Mouse (Mus musculus) intestine, embryonic 15.5 days (tissue): ENCODE results near the gene Ryr2. TPM values are rescaled to one million over a fixed set of nuclear protein-coding genes. Genes with fewer than 3 reads are reported as not detected.

Experiments
- ATAC-seq: fragments of 200-750 bp; cut with Nextera tagmentation; 2 replicates; pipeline ENCODE4 v1.8.0; 2017; ENCODE audit warnings: moderate TSS enrichment, moderate library complexity
- H3K27ac ChIP-seq: fragments of 300-500 bp; sonication (generic); 2 replicates; pipeline ENCODE4 v1.5.1; 2015; ENCODE audit warnings: mild to moderate bottlenecking, inconsistent platforms
- H3K27me3 ChIP-seq: fragments of 300-500 bp; sonication (generic); replicated peaks from 2 replicates; pipeline ENCODE4 v1.6.1; 2015; ENCODE audit warnings: inconsistent platforms
- H3K36me3 ChIP-seq: fragments of 300-500 bp; sonication (generic); 2 replicates; pipeline ENCODE4 v1.6.1; 2015; ENCODE audit warnings: inconsistent platforms
- H3K4me1 ChIP-seq: fragments of 300-500 bp; sonication (generic); replicated peaks from 2 replicates; pipeline ENCODE4 v1.6.1; 2015; ENCODE audit warnings: inconsistent platforms
- H3K4me2 ChIP-seq: fragments of 300-500 bp; sonication (generic); replicated peaks from 2 replicates; pipeline ENCODE4 v1.6.1; 2015; ENCODE audit warnings: mild to moderate bottlenecking, inconsistent platforms
- H3K4me3 ChIP-seq: fragments of 300-500 bp; sonication (generic); replicated peaks from 2 replicates; pipeline ENCODE4 v1.5.1; 2015; ENCODE audit warnings: inconsistent platforms
- H3K9ac ChIP-seq: fragments of 300-500 bp; sonication (generic); 2 replicates; pipeline ENCODE4 v1.6.1; 2015; ENCODE audit warnings: inconsistent platforms
- H3K9me3 ChIP-seq: fragments of 300-500 bp; sonication (generic); 2 replicates; pipeline ENCODE4 v1.6.1; 2016; ENCODE audit warnings: inconsistent platforms
- WGBS: fragments of 180-500 bp; shearing (Covaris S2); methylation state at CpG from one replicate; pipeline ENCODE4 v1.1.7; 2015; 5-methylcytosine and 5-hydroxymethylcytosine counted together
- polyA plus RNA-seq: library from polyadenylated mRNA; unstranded; fragments of >200 nt; fragmentation: Nextera tagmentation; extraction: Ambion mirVana; gene quantifications from 2 replicates; pipeline ENCODE4 v1.2.1, GENCODE M21; 2015

The Ryr2 gene
- polyA plus RNA-seq, 1 experiment from 2014 or later: 1.0 TPM

DNA sequence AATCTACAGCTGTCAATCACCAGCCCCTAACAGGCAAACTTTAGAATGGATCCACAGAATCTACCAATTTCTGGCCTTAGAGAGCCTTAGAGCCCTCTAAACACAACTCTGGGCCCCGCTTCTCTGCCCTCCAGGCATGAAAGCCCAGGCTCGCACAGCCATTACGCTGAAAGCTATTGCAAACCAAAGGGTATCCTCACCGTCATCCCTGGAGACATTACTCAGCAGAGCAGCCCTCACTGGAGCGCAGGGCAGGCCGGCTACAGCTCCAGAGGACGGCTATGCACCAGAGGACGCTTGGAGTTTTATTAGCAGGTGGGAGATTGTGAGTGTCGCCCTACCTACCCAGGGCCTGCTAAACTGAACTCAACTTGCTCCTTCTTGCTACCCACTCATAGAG is 88.7 kb downstream of the Ryr2 start:
- Histone ChIP-seq H3K27me3 (no peaks in the 10 kb centered on the region), H3K27ac (no peak overlapping the region), H3K4me1 (no peaks in the 10 kb centered on the region), H3K9ac (no peak overlapping the region), H3K4me2 (no peak overlapping the region), H3K36me3 (no peaks in the 10 kb centered on the region), H3K4me3 (no peak overlapping the region), H3K9me3 (no peaks in the 10 kb centered on the region)
- ATAC-seq: no peak
- 77% methylated on average over 9 of the region's 9 CpGs for WGBS

DNA sequence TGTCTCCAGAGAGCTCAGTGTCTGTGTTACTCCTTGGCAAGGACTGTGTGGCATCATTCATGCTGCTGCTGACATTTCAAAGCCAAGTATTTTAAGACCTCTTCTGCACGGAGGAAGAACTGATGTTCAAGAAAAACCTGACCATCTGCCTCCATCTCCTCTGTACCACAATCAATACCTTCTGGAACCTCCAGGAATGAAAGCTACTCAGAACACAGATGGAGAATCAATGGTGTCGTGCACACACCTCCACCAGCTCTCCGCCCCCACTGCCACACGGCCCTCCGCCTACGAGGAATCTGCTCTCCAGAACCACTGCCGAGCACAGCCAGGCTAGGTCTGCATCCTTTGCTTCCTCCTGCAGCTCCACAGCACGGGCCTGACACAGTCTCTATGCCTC is 92.8 kb downstream of the Ryr2 start:
- no peak for ATAC-seq
- Histone ChIP-seq H3K9ac (no peak overlapping the region), H3K4me3 (no peak overlapping the region), H3K9me3 (no peaks in the 10 kb centered on the region), H3K27me3 (no peaks in the 10 kb centered on the region), H3K4me1 (no peaks in the 10 kb centered on the region), H3K4me2 (no peak overlapping the region), H3K36me3 (no peaks in the 10 kb centered on the region), H3K27ac (no peak overlapping the region)
- WGBS: 74% methylated on average over 8 of the region's 8 CpGs

DNA sequence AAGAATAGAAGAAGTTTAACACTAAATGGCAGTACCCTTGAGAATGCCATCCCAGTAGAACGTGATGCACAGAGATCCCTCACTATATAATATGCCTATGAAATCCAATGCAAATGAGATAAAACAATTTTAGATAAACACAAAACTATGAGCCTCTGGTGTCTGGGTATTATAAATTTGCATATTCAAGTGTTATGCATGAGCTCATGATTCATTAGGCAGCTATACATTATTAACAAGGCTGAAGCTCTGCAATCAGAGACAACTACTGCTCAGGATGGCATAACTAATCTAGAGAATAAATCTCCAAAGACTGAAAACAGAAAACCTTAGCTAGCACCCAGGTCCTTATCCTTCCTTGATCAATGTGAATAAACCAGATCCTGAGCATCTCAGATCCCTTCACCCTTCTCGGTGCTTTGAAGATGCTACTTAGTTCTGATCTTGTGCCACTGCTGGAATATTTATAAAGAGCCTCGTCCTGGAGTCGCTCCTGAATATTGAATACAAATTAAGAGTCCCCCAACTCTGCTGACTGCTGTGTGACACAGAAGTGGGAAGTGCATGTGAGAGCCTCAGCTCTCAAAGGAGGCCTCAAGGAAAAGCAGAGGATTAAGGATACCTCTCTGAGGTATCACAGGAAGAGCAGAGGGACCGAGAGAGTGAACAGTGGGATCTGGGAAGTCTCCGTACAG is 97.6 kb downstream of the Ryr2 start:
- no peak overlapping the region for H3K4me3 ChIP-seq

DNA sequence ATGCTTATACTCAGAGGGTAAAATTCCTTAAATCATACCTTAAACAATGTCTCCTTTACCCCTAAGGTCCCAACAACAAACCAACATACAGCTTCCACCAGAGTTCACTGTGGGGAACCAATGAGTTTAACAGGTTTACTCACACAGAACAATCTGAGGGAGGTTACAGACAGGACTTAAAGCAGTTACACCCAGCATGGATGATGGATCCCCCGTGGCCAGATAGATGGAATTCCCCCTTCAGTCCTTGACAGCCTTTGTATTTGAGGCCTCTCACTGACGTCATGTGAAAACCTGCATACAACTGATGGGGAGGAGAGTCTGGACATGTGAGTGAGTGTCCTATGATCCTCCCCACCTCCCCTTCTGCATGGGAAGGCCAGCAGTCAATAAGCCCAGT is 99.2 kb downstream of the Ryr2 start:
- Histone ChIP-seq H3K9me3 (no peaks in the 10 kb centered on the region), H3K27me3 (no peaks in the 10 kb centered on the region), H3K4me1 (no peaks in the 10 kb centered on the region), H3K4me2 (no peak overlapping the region), H3K27ac (no peak overlapping the region), H3K4me3 (no peak overlapping the region), H3K36me3 (no peaks in the 10 kb centered on the region), H3K9ac (no peak overlapping the region)
- no peak for ATAC-seq
- WGBS: 67% methylated on average over 2 of the region's 2 CpGs

More for the DNA sequence above, 97.6 kb downstream of the Ryr2 start:
- WGBS: 80% methylated on average over 6 of the region's 6 CpGs
- Histone ChIP-seq H3K4me1 (no peaks in the 10 kb centered on the region), H3K27me3 (no peaks in the 10 kb centered on the region), H3K36me3 (no peaks in the 10 kb centered on the region), H3K4me2 (no peak overlapping the region), H3K9me3 (no peaks in the 10 kb centered on the region), H3K27ac (no peak overlapping the region), H3K9ac (no peak overlapping the region)
- no peak for ATAC-seq

DNA sequence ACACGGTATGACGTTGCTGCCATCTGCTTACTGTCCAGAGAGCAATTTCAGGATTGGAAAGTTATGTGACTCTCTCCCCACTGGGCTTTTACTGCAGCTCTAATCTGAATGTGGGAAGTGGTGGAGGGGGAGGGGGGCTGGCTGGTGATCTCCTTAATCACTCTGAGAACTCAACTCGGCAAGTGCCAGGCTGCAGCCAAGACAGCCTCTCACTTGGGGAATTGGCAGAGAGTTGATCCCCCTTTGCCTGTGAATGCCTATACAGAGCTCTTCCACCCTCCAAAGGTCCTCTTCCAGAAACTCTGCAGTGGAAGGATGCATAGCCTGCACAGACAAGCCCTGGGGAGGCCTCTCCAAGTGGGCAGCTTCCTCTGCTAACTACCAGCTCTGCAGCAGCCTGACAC is 104.9 kb downstream of the Ryr2 start:
- H3K27ac ChIP-seq: no peak overlapping the region
- no peak for ATAC-seq
- no peak overlapping the region for H3K9ac ChIP-seq
- no peak overlapping the region for H3K4me3 ChIP-seq
- no peaks in the 10 kb centered on the region for H3K36me3 ChIP-seq
- H3K9me3 ChIP-seq: no peaks in the 10 kb centered on the region
- 0 out of 2 replicates have a peak, but pooled peaks cover 2% of the 10 kb centered on the region for H3K4me1 ChIP-seq
- H3K4me2 ChIP-seq: no peak overlapping the region
- no peaks in the 10 kb centered on the region for H3K27me3 ChIP-seq
- 23% methylated on average over 3 of the region's 3 CpGs for WGBS

DNA sequence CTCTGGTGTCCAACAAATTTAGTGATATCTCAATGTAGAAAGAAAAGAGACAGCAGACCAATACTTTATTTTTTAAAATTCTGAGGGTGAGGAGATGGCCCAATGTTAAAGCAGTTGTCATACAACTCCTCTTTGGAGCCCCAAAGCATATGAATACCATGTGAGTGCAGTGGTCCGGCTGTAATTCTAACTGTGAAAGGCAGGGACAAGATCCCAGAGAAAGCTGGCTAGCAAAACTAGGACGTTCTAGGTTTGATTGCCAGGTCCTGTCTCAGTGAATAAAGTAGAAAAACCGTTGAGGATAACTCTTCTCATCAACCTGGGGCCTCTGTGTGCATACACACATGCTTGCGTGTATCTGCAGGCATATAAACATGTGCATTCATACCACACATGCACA is 106.9 kb downstream of the Ryr2 start:
- 78% methylated on average over 4 of the region's 4 CpGs for WGBS
- Histone ChIP-seq H3K27ac (no peak overlapping the region), H3K9ac (no peak overlapping the region), H3K36me3 (no peaks in the 10 kb centered on the region), H3K4me3 (no peak overlapping the region), H3K4me2 (no peak overlapping the region), H3K4me1 (0 out of 2 replicates have a peak, but pooled peaks cover 2% of the 10 kb centered on the region), H3K27me3 (no peaks in the 10 kb centered on the region), H3K9me3 (no peaks in the 10 kb centered on the region)
- no peak for ATAC-seq

DNA sequence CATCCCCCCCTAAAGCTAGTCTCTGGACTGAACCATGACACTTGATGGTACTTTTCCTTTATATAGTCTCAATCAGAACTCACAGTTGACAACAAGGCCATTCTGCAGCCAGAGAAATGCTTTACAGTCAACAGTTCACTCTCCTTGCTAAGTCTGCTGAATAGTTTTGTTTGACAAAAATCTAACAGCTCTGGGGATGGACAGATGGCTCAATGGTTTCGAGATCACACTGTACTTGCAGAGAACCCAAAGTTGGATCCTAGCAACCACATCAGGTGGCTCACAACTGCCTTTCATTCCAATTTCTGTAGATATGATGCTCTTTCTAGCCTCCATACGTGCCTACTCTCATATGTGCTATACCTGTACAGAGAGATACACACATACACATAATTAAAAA is 109.4 kb downstream of the Ryr2 start:
- H3K4me3 ChIP-seq: no peak overlapping the region
- H3K9ac ChIP-seq: no peak overlapping the region
- H3K36me3 ChIP-seq: no peaks in the 10 kb centered on the region
- no peak overlapping the region for H3K27ac ChIP-seq
- H3K4me1 ChIP-seq: 0 out of 2 replicates have a peak, but pooled peaks cover 2% of the 10 kb centered on the region
- no peak overlapping the region for H3K4me2 ChIP-seq
- WGBS: 82% methylated on average over 2 of the region's 2 CpGs
- no peaks in the 10 kb centered on the region for H3K27me3 ChIP-seq
- ATAC-seq: no peak
- H3K9me3 ChIP-seq: no peaks in the 10 kb centered on the region

DNA sequence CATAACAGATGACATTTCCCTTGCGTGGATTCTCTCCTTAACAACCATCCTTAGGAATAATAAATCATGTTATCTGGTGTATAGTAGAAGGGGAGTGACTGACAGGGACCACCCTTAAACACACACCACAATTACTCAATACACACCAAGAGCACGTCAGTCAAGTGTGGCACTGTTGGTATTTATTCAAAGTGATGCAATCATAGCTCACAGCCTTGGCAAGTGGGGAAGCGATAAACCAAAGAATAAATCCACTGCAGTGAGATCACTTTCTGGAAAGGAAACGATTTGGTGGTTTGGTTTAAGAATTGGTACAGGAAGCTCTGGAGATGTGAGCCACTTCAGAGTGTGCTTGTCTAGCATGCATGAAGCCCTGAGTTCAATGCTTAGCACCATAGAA is 119.2 kb downstream of the Ryr2 start:
- H3K4me3 ChIP-seq: no peak overlapping the region
- no peaks in the 10 kb centered on the region for H3K36me3 ChIP-seq
- H3K4me2 ChIP-seq: no peak overlapping the region
- no peaks in the 10 kb centered on the region for H3K27me3 ChIP-seq
- H3K4me1 ChIP-seq: no peaks in the 10 kb centered on the region
- no peak overlapping the region for H3K27ac ChIP-seq
- ATAC-seq: no peak
- WGBS: 56% methylated on average over 4 of the region's 4 CpGs
- H3K9me3 ChIP-seq: no peaks in the 10 kb centered on the region
- H3K9ac ChIP-seq: no peak overlapping the region

DNA sequence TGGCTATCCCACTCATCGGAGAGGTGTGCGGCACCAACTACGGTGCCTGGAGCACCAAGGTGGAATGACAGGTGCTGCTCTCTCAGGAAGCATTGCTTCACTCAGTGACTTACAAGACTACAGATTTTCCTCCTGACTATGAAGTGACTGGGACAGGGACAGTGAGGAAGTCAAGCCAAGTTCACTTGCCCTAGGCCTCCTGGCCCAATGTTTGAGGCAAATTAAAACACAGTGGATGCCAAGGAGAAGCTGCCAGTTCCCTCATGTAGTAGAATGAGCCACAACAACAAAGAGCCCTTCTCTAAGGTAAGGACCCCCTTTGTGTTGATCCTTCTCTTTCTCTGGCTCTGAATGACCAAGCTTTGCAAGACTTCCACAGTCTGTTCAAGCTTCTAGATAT is 121.7 kb downstream of the Ryr2 start:
- Histone ChIP-seq H3K4me2 (no peak overlapping the region), H3K4me1 (no peaks in the 10 kb centered on the region), H3K4me3 (no peak overlapping the region), H3K27me3 (no peaks in the 10 kb centered on the region), H3K9ac (no peak overlapping the region), H3K9me3 (no peaks in the 10 kb centered on the region), H3K36me3 (no peaks in the 10 kb centered on the region), H3K27ac (no peak overlapping the region)
- no peak for ATAC-seq
- 97% methylated on average over 3 of the region's 3 CpGs for WGBS

DNA sequence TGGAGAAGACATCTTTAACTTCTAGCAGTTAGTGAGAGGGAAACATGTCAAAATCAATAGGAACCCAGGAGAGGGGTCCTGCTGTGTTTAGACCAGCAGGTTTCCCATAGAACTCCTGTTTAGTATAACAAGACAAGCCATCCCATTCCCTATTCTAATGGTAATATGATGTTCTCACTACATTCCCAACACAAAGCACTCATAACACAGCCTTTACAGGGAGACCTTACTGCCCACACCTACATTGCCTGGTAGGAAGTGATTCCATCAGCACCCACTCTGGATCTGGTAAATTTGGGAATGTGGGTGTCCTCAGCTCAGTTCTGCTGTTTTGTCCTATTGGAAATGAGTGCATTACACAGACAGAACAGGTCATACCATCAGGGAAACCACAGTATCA is 127.7 kb downstream of the Ryr2 start:
- Histone ChIP-seq H3K36me3 (no peaks in the 10 kb centered on the region), H3K4me2 (no peak overlapping the region), H3K4me3 (no peak overlapping the region), H3K27me3 (no peaks in the 10 kb centered on the region), H3K9me3 (no peaks in the 10 kb centered on the region), H3K9ac (no peak overlapping the region), H3K4me1 (no peaks in the 10 kb centered on the region), H3K27ac (no peak overlapping the region)
- ATAC-seq: no peak

DNA sequence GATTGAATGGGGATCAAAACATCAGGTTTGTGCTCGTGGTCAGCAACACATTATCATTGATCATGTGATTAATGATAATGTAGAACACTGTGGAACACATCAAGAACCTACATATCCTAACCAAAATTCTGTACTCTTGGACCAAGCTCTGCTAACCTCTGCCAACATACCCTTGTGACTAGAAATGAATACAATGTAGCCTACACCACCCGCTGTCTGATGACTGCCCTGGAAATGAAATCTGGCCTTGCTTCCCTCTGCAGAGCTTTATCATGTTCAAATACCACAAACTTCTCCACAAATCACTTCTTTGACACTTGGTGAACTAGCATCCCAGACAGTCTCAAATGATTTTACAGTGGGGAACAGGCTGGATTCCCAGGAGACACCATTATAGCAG is 128.4 kb downstream of the Ryr2 start:
- Histone ChIP-seq H3K27ac (no peak overlapping the region), H3K4me2 (no peak overlapping the region), H3K9ac (no peak overlapping the region), H3K36me3 (no peaks in the 10 kb centered on the region), H3K9me3 (no peaks in the 10 kb centered on the region), H3K27me3 (no peaks in the 10 kb centered on the region), H3K4me3 (no peak overlapping the region), H3K4me1 (no peaks in the 10 kb centered on the region)
- 66% methylated on average over 2 of the region's 2 CpGs for WGBS
- ATAC-seq: no peak

DNA sequence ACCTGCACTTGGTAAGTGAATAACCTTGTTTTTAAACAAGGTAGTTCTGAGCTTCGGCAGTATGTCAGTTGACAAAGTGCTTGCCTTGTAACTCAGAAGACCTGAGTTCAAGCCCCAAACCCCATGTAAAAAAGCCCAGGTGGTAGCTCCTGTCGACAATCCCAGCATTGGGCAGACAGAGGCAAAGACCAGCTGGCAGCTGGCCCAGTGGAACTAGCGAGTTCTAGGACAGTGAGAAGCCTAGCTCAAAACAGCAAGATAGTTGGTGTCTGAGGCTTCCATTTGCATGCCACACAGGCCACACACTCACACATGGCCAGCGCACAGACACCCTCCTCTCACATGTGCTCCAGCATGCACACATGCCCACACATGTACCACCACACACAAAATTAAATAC is 129.1 kb downstream of the Ryr2 start:
- no peak for ATAC-seq
- H3K9ac ChIP-seq: no peak overlapping the region

DNA sequence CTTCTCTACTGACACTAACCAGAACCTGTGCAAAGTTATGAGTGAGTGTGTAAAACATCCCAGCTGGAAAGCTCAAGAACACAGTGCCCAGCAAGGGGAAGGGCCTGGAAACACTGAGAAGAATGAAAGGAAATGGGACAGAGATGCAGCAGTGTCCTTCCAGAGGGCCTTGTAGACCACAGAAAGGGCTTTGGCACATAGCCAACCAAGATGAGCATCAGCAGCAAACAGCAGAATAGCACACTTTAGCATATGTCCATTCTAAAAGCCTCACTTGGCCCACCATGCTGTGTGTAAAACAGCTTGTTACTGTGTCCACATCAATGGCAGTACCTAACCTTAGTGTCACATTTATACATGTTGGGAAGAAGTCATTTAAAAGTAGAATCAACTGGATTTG is 142.4 kb downstream of the Ryr2 start:
- H3K4me3 ChIP-seq: no peak overlapping the region
- no peaks in the 10 kb centered on the region for H3K9me3 ChIP-seq
- no peak overlapping the region for H3K4me2 ChIP-seq
- H3K27me3 ChIP-seq: no peaks in the 10 kb centered on the region
- H3K27ac ChIP-seq: no peak overlapping the region
- no peaks in the 10 kb centered on the region for H3K4me1 ChIP-seq
- H3K9ac ChIP-seq: no peak overlapping the region
- ATAC-seq: no peak
- no peaks in the 10 kb centered on the region for H3K36me3 ChIP-seq

More for the DNA sequence above, 129.1 kb downstream of the Ryr2 start:
- H3K4me3 ChIP-seq: no peak overlapping the region
- no peaks in the 10 kb centered on the region for H3K27me3 ChIP-seq
- H3K4me2 ChIP-seq: no peak overlapping the region
- no peak overlapping the region for H3K27ac ChIP-seq
- H3K36me3 ChIP-seq: no peaks in the 10 kb centered on the region
- H3K4me1 ChIP-seq: no peaks in the 10 kb centered on the region
- WGBS: 77% methylated on average over 4 of the region's 4 CpGs
- H3K9me3 ChIP-seq: no peaks in the 10 kb centered on the region
